Mouse (Mus musculus) cerebellum, postnatal 4 days (tissue): Measurements from ENCODE around the gene Ipo9.

Experiments
- DNase-seq, 2 experiments: peaks; one replicate each; pipeline ENCODE4 v3.0.0; 2022; ENCODE audit warnings: low spot score in 2 of 2, mixed read lengths in 1 of 2

Gene Ipo9

GRCm38 (mm10) chr1:135429901-135430668, at the start of gene Ipo9:
Gene Ipo9 (minus strand): TSS chr1:135430499.
- DNase-seq = peak; percentile 83 to 95

- no peak for DNase-seq
These were observed 45.2 kb upstream of the Ipo9 start for GRCm38 (mm10) chr1:135475571-135475895.

GRCm38 (mm10) chr1:135474861-135475570, 44.7 kb upstream of the Ipo9 start:
- no peak for DNase-seq

GRCm38 (mm10) chr1:135472536-135472935, 42.2 kb upstream of the Ipo9 start:
- no peak for DNase-seq

- no peak for DNase-seq
These were observed 41.4 kb upstream of the Ipo9 start for GRCm38 (mm10) chr1:135471742-135472141.

GRCm38 (mm10) chr1:135470546-135470945, 40.2 kb upstream of the Ipo9 start:
- no peak for DNase-seq

GRCm38 (mm10) chr1:135467462-135467861, 37.2 kb upstream of the Ipo9 start:
- no peak for DNase-seq

- no peak for DNase-seq
These were observed 36.6 kb upstream of the Ipo9 start for GRCm38 (mm10) chr1:135466935-135467334.

- no peak for DNase-seq
These were observed 35.4 kb upstream of the Ipo9 start for GRCm38 (mm10) chr1:135465734-135466133.

- no peak for DNase-seq
These were observed 32.4 kb upstream of the Ipo9 start for GRCm38 (mm10) chr1:135462736-135463135.

GRCm38 (mm10) chr1:135462304-135462703, 32.0 kb upstream of the Ipo9 start:
- DNase-seq = no peak

GRCm38 (mm10) chr1:135461097-135461730, 30.9 kb upstream of the Ipo9 start:
- DNase-seq = peak; percentile 67 to 83

- no peak for DNase-seq
These were observed 30.2 kb upstream of the Ipo9 start for GRCm38 (mm10) chr1:135460521-135460920.

- no peak for DNase-seq
These were observed 27.6 kb upstream of the Ipo9 start for GRCm38 (mm10) chr1:135457860-135458259.

- DNase-seq = peak in 1 of 2 experiments; percentile 39
These were observed 22.0 kb upstream of the Ipo9 start for GRCm38 (mm10) chr1:135452259-135452658.

- no peak for DNase-seq
These were observed 21.1 kb upstream of the Ipo9 start for GRCm38 (mm10) chr1:135451419-135451818.

- DNase-seq = no peak
These were observed 19.6 kb upstream of the Ipo9 start for GRCm38 (mm10) chr1:135449876-135450275.

GRCm38 (mm10) chr1:135448940-135449339, 18.6 kb upstream of the Ipo9 start:
- DNase-seq = no peak

- DNase-seq = no peak
These were observed 13.2 kb upstream of the Ipo9 start for GRCm38 (mm10) chr1:135443506-135443905.

GRCm38 (mm10) chr1:135441861-135442260, 11.6 kb upstream of the Ipo9 start:
- no peak for DNase-seq

- DNase-seq = no peak
These were observed 10.7 kb upstream of the Ipo9 start for GRCm38 (mm10) chr1:135440986-135441385.

- no peak for DNase-seq
These were observed 8.5 kb upstream of the Ipo9 start for GRCm38 (mm10) chr1:135438801-135439200.

GRCm38 (mm10) chr1:135435823-135436222, 5.5 kb upstream of the Ipo9 start:
- no peak for DNase-seq
